In the genomic region with DNA sequence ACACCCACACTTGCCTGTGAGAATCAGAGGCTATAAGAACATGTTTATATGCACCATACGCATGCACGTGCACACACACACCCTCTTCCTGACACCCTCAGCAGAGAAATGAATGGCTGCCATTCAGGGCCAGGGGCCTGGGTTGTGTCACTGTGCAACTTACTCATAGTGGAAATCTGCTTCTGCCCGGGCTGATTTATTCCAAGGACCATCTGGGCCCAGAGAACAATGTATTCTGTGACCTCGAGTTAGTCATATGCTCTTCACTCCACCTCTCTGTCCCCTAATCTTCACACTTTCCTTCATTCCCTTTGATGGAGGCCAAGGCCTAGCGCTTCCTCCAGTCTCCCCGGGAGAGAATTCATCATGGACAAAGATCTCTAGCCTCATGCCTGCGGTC, we compare ENCODE assay signal across 21 mouse cellular contexts.
DNase-seq lines count a peak whose midpoint lies in the region; TF ChIP-seq lines count a peak whose summit lies in the region.
"Had no signal": no experiment of that assay in that cellular context is flagged by ENCODE, and none has a peak within 500 bp of the region (broad histone marks: within the 10 kb centered on the region; RNA-seq: fewer than 3 reads in every experiment).

No protein-coding gene starts in this region.

- intact Hi-C loops in left cerebral cortex, adult 2 months (cut with DNase I), result no loop called here

- TF ChIP-seq CTCF in layer of hippocampus, adult 2 months (conservative IDR thresholded peaks at IDR 0.05), result no peak
- TF ChIP-seq CTCF in left cerebral cortex, adult 2 months (IDR thresholded peaks at IDR 0.05), result no peak

- H3K27ac ChIP-seq in layer of hippocampus, adult 2 months, result peak overlapping the region; percentile 84
- no peak overlapping the region; the same call in 1 of the 2 replicates for H3K27ac ChIP-seq in left cerebral cortex, adult 2 months
- H3K27ac ChIP-seq: hindbrain, embryonic 12.5 days; liver, embryonic 12.5 days; midbrain, embryonic 12.5 days had no signal

- DNase-seq in layer of hippocampus, adult 2 months (ENCODE audit: low spot score in 2 of 2), result no peak
- no peak for DNase-seq in layer of hippocampus, adult 9-10 months (ENCODE audit: low spot score)
- peak; percentile 76 to 87 for DNase-seq in adrenal gland, adult (ENCODE audit: inconsistent age in 2 of 2, low spot score in 1 of 2)
- DNase-seq in adrenal gland, adult 8-10 months, result peak; percentile 73
- peak; percentile 34 for DNase-seq in brain, adult 2 months (ENCODE audit: low read depth, low spot score)
- DNase-seq in cerebellum, postnatal 36 days, result no peak
- no peak for DNase-seq in left cerebral cortex, adult 2 months (ENCODE audit: extremely low spot score in 1 of 2, low spot score in 2 of 2)
- DNase-seq: cerebellum, adult 2 months; cerebellum, postnatal 14 days; gastrocnemius, postnatal 14 days; heart, postnatal 14 days; kidney, adult 9 months; kidney, postnatal 10 days; liver, postnatal 0 days; lung, postnatal 36 days; spleen, adult 18-20 months; thymus, adult 2 months; thymus, postnatal 36 days had no signal

- H3K4me3 ChIP-seq in layer of hippocampus, adult 2 months, result no peak overlapping the region
- no peak overlapping the region for H3K4me3 ChIP-seq in left cerebral cortex, adult 2 months
- H3K4me3 ChIP-seq: hindbrain, embryonic 12.5 days; liver, embryonic 12.5 days; midbrain, embryonic 12.5 days had no signal

Comparison
In these comparisons a context has a peak if more than half of its experiments do, and no peak if none do; other contexts are left out.
1. DNase-seq: peak in adrenal gland, adult (2 of 2), adrenal gland, adult 8-10 months (single experiment) and brain, adult 2 months (single experiment); none in layer of hippocampus, adult 2 months (0 of 2), layer of hippocampus, adult 9-10 months (single experiment), cerebellum, postnatal 36 days (0 of 2) and left cerebral cortex, adult 2 months (0 of 2).